Mouse (Mus musculus) small intestine, adult 2 months (tissue): ENCODE data around the gene Tmem52.
A peak's percentile ranks its signal among the peaks of the same experiment; 100 is the strongest.

Experiments
- CTCF ChIP-seq: fragments of 200-500 bp; IDR thresholded peaks from 2 replicates; pipeline ENCODE4 v1.5.1; 2012; ENCODE audit warnings: low read depth, mild to moderate bottlenecking, control low read depth, inconsistent platforms, low read length, moderate library complexity, mixed read lengths; ENCODE audit not compliant: insufficient replicate concordance, insufficient read length; ENCODE audit errors: extremely low read depth
- POLR2A ChIP-seq: fragments of 200-500 bp; IDR thresholded peaks from 2 replicates; pipeline ENCODE4 v1.6.1; 2012; ENCODE audit warnings: low read depth, mild to moderate bottlenecking, control low read depth, inconsistent platforms, low read length, moderate library complexity

DNA sequence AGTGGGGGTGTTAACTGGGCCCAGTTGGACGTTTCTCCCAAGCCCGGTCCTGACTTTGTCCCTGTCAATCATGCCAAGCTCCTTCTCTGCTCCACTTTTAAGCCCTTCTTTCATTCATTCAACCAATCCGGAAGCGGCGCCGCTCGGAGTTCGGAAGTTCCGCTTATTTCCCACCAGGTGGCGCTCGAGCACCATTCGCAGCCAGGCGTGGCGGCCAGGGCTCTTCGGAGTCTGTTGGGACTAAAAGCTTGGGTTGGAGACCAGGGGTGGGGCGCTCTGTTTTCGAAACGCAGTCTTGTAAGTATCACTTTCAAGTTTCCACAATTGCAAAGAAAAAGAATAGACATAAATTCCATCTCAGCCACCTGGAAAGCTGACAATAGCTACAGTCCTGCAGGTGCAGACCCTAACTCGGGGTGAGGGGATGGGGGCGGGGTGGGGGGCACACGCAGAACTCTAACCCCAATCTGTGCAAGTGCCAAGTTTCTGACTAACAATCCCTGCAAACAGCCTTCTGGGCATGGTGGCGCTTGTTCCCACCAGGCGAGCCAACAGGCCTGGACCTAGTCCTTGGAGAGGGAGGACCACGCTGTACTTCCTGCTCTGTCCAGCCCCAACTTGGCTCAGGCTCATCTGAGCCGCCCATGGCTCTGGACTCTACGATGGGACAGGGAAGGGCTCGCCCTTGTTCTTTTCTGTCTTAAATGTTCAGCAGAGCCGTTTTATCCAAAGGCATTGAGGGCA is 12.6 kb downstream of the Tmem52 start:
- TF ChIP-seq CTCF (peak; percentile 96), POLR2A (peak; percentile 33; the same call in 1 of the 2 replicates)
